In genomic region chr9:110064641-110065040, GRCm38 (mm10) we compare ENCODE assay signal across 12 mouse cellular contexts.
"Had no signal": no experiment of that assay in that cellular context is flagged by ENCODE, and none has a peak within 500 bp of the region (broad histone marks: within the 10 kb centered on the region; RNA-seq: fewer than 3 reads in every experiment).

No protein-coding gene starts in this region.

- H3K4me1 ChIP-seq: limb, embryonic 10.5 days had no signal

- H3K4me2 ChIP-seq: liver, embryonic 11.5 days; lung, embryonic 14.5 days; midbrain, embryonic 12.5 days had no signal

- H3K9ac ChIP-seq: lung, embryonic 14.5 days; midbrain, embryonic 12.5 days had no signal

- H3K9me3 ChIP-seq: limb, embryonic 10.5 days; megakaryocyte, embryonic 14.5 days; midbrain, embryonic 12.5 days had no signal

- DNase-seq: kidney, postnatal 10 days; kidney, postnatal 4 days; lung, embryonic 14.5 days; lung, postnatal 10 days; lung, postnatal 4 days; right cerebral cortex, adult 18-20 months; right cerebral cortex, postnatal 25 days had no signal

- H3K4me3 ChIP-seq: left cerebral cortex, adult 2 months; limb, embryonic 10.5 days; megakaryocyte, embryonic 14.5 days; midbrain, embryonic 12.5 days had no signal

- H3K27ac ChIP-seq: left cerebral cortex, adult 2 months; limb, embryonic 10.5 days; midbrain, embryonic 12.5 days had no signal

- H3K27me3 ChIP-seq: megakaryocyte, embryonic 14.5 days; midbrain, embryonic 12.5 days had no signal
